Mouse (Mus musculus) left cerebral cortex, adult 9 months (tissue): Measurements from ENCODE around the gene Gm10491.
"Not testable (repeated sequence)": the region's sequence is repeated elsewhere in the genome, so short reads cannot be mapped to it uniquely, and the experiment has no call there.

Experiments used
- DNase-seq, 2 experiments: peaks; one replicate each; pipeline ENCODE4 v3.0.0; 2022; ENCODE audit warnings: low spot score in 2 of 2

Gene Gm10491

DNA sequence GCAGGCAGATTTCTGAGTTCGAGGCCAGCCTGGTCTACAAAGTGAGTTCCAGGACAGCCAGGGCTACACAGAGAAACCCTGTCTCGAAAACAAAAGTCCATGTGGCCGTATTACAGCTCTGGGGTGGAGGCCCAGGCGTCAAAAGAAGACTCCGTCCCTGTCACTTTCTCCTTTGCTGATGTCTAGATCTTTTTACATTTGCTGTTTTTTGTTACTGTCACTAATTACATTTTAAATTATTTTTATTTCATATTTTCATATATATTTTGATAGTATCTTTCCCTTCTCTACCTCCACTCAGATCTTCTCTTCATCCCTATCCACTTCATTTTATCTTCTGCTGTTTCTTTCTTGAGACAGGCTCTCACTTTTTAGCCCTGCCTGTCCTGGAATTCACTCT lies at the start of gene Gm10491:
Gm10491 (minus strand) TSS at position 101 of the 400 bp plus-strand sequence.
- no peak for DNase-seq

DNA sequence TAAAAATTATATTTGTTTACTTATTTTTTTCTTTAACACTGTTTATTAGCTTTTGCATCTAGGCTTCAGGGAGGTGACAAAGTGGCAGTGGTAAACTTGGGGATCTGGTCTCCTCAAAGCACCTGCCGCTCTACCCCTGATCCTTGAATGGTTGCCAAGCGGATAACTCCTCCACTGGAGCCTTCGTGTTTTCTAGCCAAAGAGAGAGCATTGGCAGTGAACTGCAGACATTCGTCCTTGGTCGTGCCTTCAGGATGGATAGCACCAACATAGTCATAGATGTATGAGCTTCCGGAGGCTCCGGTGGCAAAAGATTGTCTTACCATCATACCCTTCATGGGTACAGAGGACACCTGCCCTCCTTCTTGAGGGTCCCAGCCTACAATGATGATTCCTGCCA lies 42.5 kb upstream of the Gm10491 start:
- no peak for DNase-seq

DNA sequence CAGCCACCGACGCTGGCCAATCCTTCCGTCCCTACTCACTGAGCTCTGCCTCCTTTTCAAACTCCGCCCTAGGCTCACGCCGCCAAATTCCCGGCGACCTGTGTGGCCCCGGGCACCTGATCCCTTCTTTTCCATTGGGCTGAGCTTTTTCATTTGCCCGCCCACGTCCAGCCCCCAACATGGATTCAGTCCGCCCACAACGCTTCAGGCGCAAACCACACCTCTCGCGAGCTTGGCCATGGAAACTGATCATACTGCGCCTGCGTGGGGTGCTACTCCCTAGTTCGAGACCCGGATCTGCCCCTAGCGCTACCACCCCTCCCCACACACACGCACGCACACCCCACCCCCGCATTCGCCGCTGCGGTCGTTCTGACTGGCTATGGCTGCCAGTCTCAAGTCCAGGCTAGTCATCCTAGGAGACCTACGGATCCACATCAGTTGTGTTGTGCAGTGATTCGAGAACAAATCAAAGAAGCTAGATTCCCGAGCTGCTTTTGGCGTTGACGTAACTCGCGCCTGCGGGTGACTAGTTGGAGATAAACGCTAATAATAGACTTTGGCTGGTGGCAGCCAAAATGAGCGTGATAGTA lies 40.4 kb upstream of the Gm10491 start:
- peak; percentile 94 to 96 for DNase-seq

DNA sequence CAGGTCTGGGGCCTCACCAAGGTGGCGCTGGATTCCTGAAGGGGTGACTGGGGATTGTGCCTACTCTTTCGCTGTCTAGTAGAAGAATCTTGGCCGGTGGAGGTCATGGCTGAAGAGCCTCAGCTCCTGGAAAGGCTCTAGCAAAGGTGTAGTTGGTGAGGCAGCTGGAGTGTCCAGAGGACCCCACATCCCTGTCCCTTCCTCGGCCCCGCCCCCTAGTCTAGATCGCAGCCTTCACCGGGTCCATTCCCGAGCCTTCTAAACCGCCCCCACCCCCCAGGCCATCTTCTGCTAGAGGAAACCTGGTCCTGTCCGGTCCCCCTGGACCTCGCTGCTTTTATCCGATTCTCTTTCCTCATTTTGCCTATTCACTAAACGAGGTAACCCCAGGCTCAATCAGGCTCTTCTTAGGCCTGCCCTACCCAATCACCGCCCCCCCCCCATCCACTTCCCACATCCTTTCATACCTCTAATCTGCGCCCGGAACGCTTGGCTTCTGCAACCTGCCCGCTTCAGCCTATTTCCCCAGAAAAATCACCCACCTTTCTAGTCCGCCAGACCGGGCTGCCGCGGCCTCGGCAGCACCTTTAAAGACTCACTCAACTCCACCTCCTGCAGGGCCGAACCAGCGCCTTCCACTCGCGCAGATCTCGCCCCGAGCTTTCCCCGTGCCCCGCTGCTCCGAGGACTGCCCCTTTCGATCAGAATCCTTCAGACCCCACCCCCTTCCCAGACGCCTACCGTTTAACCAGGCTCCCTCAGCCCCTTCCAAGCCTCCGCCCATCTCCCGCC lies 39.7 kb upstream of the Gm10491 start, which contains the start of gene Hdac6:
Hdac6 (minus strand) TSS at position 782 of the 792 bp plus-strand sequence.
- DNase-seq: no peak

DNA sequence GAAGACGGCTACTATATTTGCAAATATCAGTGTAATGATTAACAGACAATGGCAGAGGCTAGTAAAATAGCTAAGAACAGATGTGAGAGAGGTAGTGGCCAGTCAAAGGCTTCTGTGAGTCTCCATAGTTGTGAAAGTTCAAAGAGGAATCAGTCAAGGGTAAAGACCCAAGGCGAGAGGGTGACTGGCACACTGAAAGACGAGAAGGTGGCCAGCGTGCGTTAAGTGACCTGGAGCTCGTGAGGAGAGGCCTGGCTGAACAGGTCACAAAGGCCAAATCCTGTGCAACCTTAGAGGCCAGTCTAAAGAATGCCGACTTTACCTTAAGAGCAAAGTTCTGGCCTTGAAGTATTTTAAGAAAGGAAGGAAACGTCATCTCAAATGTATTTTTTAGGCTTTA lies 38.0 kb upstream of the Gm10491 start:
- DNase-seq: no peak

DNA sequence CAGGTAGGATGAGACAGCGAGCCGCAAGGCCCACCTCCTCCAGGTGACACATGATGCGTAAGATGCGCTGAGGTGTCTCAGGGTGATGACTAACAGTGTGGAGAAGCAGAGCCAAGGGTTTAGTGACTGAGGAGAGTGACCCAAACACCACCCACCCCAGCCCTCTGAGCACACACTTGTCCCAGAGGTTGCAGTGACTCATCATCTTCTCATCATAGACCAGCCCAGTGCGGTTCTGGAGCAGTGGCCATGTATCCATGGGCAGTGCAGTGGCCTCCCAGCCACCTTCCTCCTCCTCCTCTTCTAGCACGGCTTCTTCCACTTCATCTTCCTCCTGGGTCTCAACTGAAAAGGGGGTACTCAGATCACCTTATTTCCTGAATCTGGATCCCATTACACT lies 30.0 kb upstream of the Gm10491 start:
- DNase-seq: no peak

DNA sequence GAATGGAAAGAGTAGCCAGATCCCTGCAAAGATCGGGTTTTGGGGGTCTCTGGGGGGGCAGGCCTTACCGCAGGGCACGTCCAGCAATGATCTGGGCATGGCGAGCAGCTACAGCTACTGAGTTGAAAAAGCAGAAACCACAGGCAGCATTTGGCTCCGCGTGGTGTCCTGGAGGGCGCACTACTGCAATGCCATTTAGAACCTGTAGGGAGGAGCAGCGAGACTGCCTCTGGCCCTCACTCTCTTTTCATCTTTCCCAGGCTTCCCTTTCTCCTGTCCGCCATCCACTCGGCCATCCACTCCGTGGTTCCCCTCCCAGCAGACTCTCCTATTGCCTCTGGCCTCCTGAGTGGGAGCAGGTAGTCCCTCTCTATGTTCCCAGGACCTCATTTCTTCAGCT lies 29.2 kb upstream of the Gm10491 start:
- no peak for DNase-seq

DNA sequence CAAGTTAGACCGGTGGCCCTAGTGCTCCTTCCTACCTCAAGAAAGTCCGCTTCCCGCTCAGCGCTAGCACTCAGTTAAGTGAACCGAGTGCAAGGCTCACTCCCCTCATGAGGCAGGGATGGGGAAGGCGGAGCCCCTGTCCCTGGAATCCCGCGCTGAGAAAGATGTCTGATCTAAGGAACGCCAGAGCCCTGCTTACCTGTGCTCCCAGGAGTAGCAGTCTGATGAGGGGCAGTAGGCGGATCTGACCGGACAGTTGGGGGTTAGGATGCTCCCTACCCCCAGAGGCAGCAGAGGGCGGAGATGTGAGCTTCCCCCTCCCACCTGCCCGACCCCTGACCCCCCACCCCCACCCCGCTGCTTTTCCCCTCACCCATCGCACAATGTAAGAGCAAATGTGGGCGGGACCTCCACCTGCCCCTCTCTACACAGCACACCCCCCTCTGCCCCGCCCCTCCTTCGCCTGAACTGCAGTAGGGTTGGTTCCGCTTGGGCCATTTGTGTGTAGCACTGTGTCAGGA lies 20.7 kb upstream of the Gm10491 start, which contains the start of gene Eras:
Eras (minus strand) TSS at position 338 of the 521 bp plus-strand sequence.
- DNase-seq: no peak

DNA sequence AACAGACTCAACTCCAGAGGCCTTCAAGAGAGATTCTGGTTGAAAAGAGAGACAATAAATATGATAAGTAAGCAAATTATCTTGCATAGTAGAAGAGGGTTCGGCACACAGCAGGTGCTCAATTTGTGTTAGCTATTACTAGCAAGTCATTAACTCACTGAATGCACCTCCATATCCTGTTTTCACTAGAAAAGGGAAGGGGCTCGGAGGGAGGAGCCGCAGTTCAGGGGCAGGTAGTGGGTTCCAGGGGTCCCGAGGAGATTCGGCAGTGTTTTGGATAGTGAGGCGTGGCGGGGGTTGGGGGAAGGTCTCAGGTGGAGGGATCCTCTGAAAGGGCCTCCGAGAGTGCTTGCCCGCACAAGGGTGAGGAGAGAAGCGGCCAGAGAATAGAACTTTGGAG lies 19.5 kb upstream of the Gm10491 start:
- no peak for DNase-seq

DNA sequence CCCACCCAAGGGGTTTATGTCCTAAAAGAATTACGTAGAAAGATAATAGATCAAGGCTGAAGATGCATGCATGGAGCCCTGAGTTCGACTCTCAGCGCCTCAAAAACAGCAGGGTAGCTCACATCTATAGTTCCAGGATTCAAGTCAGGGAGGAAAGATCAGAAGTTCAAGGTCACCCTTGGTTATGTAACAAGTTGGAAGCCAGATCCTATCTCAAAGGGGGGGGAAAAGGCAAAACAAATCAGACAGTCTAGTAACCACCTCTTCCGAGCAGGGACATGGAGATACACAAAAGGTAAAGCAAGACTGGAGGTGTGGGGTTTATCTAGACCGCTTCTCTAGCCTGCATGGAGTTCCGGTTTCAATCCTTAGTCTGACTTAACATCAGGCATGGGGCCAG lies 18.6 kb upstream of the Gm10491 start:
- no peak for DNase-seq

DNA sequence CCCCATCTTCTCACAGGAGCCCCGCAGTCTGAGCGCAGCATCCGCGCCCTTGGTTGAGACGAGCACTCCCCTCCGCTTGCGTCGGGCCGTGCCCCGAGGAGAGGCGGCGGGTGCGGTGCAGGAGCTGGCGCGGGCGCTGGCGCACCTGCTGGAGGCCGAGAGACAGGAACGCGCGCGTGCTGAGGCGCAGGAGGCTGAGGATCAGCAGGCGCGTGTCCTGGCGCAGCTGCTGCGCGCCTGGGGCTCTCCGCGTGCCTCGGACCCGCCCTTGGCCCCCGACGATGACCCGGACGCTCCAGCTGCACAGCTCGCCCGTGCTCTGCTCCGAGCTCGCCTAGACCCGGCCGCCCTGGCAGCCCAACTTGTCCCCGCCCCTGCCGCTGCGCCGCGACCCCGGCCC lies 14.4 kb upstream of the Gm10491 start:
- DNase-seq: no peak

DNA sequence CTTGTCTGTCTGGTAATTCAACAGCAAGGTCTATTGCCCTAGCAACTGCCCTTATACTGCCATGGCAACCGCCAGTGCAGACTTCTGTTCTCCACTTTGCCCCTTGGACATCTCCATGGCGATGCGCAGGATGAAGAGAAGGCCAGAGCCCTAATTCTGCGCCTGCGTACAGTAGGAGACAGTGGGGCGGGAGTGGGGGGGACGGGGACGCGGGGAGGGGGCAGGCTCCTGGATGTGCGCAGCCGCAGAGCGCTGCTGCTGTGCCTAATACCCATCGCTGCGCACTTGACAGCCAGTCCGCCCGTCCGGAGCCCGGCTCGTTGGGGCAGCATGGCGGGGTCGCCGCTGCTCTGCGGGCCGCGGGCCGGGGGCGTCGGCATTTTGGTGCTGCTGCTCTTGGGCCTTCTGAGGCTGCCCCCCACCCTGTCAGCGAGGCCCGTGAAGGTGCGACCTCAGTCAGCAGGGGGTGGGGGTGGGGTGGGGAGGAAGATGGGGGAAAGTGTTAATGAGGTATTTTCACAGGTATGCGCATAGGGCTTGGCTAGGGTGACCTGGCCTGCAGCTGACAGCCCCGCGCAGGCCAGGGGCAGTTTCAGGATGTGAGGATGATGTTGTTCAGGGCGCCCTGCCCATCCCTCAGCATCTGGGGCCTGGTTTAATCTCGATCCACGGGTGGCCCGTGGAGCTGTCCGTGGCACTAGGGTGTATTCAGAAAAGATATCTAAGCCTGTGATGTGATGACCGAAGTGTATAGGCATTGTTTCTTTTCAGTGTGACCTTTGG lies 12.2 kb upstream of the Gm10491 start, which contains the start of gene Pcsk1n:
Pcsk1n (plus strand) TSS at position 222 of the 783 bp plus-strand sequence.
- DNase-seq: peak in 1 of 2 experiments; percentile 32

DNA sequence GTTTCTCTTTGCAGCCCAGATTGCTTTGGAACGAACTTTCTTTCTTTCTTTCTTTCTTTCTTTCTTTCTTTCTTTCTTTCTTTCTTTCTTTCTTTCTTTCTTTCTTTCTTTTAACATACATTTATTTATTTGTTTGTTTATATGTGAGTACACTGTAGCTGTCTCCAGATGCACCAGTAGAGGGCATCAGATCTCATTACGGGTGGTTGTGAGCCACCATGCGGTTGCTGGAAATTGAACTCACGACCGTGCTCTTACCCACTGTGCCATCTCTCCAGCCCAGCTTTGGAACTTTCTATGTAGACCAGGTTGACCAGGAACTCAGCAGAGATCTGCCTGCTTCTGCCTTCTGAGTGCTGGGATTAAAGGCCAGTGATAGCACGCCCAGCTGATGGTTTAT lies 10.3 kb upstream of the Gm10491 start:
- not testable (repeated sequence) for DNase-seq

DNA sequence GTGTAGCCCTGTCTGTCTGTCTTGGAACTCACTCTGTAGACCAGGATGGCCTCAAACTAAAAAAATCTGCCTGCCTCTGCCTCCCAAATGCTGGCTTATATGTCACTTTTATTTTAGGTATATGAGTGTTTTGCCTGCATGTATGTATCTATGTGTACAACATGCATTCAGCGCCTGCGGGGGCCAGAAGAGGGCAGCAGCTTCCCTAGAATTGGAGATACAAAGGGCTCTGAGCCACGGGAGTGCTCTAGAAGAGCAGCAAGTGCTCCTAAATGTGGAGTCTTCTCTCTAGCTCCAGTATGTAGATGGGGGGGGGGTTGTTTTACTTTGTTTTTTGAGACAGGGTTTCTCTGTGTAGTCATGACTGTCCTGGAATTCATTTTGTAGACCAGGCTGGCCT lies 8.0 kb upstream of the Gm10491 start:
- DNase-seq: peak in 1 of 2 experiments; percentile 35

DNA sequence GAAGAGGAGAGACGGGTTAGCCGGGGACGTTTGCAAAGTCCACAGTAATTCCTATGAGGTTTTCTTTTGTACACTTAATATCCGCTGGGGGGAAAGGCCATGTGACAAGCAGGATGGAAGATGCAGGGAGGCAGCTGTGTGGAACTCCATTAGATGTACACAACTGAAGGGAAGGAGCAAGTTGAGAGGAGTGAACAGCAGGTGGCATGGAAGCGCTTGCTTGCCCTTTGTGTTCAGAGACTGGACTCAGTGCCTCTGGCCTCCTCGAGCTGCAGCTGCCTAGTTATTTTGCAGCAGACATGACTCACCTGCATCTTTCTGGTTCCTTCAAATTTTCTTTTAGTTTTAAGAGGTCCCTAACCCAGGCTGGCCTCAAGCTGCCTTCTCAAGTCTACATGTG lies 2.8 kb upstream of the Gm10491 start:
- DNase-seq: no peak

DNA sequence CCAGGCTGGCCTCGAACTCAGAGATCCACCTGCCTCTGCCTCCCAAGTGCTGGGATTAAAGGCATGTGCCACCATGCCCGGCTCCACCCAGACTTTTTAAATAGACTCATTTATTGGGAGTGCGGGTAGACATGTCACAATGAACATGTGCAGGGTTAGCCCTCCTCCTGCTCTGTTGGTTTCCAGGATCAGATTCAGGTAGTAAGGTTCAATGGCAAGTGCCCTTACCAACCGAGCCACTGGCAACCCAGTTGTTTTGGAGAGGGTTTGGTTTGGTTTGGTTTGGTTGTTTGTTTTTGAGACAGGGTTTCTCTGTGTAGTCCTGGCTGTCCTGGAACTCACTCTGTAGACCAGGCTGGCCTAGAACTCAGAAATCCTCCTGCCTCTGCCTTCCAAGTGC lies 1.6 kb upstream of the Gm10491 start, which contains the start of gene Gm10490:
Gm10490 (plus strand) TSS at position 301 of the 400 bp plus-strand sequence.
- DNase-seq: not testable (repeated sequence)

DNA sequence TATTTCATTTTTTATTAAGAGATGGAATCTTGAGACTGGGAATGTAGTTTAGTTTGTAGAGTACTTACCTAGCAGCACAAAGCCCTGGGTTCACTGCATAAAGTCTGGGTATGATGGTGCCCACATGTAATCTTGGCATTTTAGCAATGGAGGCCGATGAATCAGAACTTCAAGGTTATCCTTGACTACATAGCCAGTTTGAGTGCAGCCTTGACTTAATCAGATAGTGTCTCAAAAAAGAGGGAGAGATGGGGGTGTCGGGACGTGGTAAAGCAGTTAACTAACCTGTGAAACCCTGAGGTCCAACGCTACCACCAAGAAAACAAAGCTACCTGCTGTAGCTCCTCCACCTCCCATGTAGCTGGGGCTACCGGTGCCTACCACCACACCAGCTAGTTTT lies 3.2 kb downstream of the Gm10491 start:
- no peak for DNase-seq

DNA sequence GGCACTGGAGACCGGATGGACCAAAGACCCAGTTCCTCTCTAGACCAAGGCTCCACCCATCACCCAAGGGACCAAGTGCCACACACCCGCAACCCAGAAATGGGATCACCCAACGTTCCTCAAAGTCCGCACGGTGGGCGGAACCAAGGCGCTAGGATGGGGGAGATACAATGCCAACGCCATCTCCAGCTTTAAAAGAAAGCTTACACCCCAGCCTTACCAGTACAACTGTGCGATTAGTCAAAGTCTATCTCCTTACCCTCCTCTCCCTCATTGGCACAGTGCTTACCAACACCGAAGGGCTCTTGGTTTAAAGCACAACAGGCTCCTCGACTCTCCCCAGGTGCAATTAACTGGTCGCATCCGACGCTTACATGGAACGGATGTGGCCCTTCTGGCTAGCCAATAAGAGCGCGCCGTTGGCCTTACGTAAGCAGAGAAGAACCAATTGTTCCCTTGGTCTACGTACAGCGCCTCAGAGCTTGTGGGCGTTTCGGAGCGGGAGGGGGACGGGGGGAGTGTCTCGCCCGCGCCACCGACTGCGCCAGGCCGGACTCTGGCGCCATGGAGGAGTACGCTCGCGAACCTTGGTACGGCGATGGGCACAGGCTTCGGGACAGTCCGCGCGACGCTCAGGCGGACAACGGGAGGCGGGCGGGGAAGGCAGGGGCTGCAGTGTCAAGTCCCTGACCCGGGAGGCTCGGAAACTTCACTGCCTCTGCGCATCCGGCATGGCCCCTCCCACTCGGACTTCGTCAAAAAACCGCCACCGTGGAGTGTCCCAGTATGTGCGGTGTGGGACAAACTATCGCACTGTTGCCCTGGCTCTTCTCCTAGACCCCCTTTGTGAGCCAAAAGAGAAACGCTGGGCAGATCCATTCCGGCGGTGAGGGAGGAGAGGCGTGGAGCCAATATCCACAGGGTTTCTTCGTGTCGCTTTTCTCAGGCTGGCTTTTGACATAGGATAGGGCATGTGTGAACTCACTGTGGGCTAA lies 8.5 kb downstream of the Gm10491 start, which contains the start of the genes Pqbp1 and Timm17b:
Pqbp1 (minus strand) TSS at position 390 of the 995 bp plus-strand sequence.
Timm17b (plus strand) TSS at position 478 of the 995 bp plus-strand sequence.
- peak; percentile 80 to 88 for DNase-seq

DNA sequence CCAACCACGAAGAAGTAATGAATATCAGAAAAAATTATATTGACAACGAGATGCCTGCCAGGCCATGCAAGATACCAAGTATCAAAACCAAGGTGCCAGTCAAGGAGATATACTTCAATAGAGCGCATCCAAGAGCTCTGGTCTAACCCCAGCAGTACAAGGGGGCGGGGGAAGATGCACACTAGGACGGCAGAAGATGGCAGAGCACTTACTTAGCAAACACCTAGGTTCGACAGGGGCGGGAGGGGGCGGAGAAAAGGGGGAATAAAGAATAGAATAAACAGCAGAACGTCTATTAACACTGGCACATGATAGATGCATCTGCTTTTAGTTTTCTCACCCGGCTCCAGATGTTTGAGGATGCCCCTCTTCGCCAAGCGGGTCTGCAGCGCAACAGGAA lies 9.4 kb downstream of the Gm10491 start:
- DNase-seq: no peak

DNA sequence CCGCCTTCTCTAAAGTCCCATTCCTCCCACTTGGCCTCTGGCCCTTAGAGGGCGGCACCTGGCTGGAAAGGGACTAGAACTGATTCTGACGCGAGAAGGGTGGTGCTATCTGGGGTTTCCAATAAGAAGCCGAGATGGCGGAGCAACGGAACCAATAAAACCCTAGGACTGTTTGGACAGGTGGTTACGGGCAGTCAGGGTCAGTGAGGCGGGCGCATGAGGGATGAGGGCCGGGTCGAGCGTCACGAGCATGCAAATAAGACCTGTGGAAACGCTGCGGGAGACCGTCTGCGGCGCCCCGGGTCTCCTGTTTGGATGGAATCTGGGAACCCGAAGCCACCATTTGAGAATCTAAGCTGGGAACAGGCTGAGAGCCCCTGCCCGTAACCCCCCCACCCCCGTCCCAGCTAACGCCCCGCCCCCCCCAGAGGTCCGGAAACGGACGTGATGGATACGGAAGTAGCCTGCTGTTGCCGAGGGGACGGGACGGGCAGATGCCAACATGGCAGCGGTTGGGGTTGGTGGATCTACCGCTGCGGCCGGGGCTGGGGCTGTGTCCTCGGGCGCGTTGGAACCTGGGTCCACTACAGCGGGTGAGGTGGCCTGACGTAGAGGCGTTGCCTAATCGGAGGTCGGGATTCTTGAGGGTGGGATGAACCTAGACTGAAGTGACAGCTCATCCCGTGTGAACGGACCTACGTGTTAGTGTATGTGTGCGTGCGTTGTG lies 23.6 kb downstream of the Gm10491 start, which contains the start of gene Slc35a2:
Slc35a2 (plus strand) TSS at position 188 of the 727 bp plus-strand sequence.
- peak; percentile 73 to 86 for DNase-seq
